Mouse (Mus musculus) CH12.LX (cell line): ENCODE data around the gene Hist2h2aa2. TPM values are rescaled to one million over a fixed set of nuclear protein-coding genes. Genes with fewer than 3 reads are reported as not detected.

Experiments
- DNase-seq: peaks from one replicate; pipeline ENCODE4 v3.0.0-alpha.2; 2013; ENCODE audit errors: extremely low read depth
- H3K27ac ChIP-seq: 2 replicates; pipeline ENCODE4 v1.5.1; 2012; ENCODE audit warnings: low read depth, mild to moderate bottlenecking, control low read depth, moderate library complexity; ENCODE audit not compliant: insufficient read depth
- H3K27me3 ChIP-seq: replicated peaks from 2 replicates; pipeline ENCODE3; 2012; ENCODE audit warnings: inconsistent platforms
- H3K36me3 ChIP-seq, 2 experiments: replicated peaks in 1 of 2; 2 replicates each; pipeline versions ENCODE3 to v1.6.1; 2012; ENCODE audit warnings: inconsistent platforms in 1 of 2, low read length in 1 of 2, mild to moderate bottlenecking in 1 of 2, mixed read lengths in 1 of 2, moderate library complexity in 1 of 2; ENCODE audit not compliant: control insufficient read depth in 1 of 2, insufficient read depth in 1 of 2
- H3K4me1 ChIP-seq, 2 experiments: 2 replicates each; pipeline ENCODE4 v1.6.1; 2012; ENCODE audit warnings: inconsistent platforms in 1 of 2, moderate library complexity in 1 of 2; ENCODE audit not compliant: insufficient read depth in 2 of 2, control insufficient read depth in 1 of 2
- H3K4me2 ChIP-seq: 2 replicates; pipeline ENCODE4 v1.6.1; 2012; ENCODE audit warnings: low read depth, mild to moderate bottlenecking, control low read depth; ENCODE audit not compliant: poor library complexity, insufficient read depth, severe bottlenecking
- H3K4me3 ChIP-seq, 3 experiments: fragments of 150-350 bp in 1 of 3; sonication (generic) in 1 of 3; replicated peaks in 1 of 3; 2 replicates each; pipeline versions ENCODE3 to v1.5.1; 2011 to 2012; ENCODE audit warnings: low read depth in 2 of 3, low read length in 2 of 3, mild to moderate bottlenecking in 2 of 3, moderate library complexity in 2 of 3, control low read depth in 1 of 3, improper control_type of control experiment in 1 of 3, inconsistent platforms in 1 of 3, mixed read lengths in 1 of 3; ENCODE audit not compliant: poor library complexity in 1 of 3
- H3K79me2 ChIP-seq: replicated peaks from 2 replicates; pipeline ENCODE4 v1.6.1; 2012; ENCODE audit warnings: mild to moderate bottlenecking, moderate library complexity; ENCODE audit not compliant: control insufficient read depth, poor library complexity, insufficient read depth, severe bottlenecking; ENCODE audit errors: extremely low read depth
- H3K9ac ChIP-seq: 2 replicates; pipeline ENCODE4 v1.6.1; 2012; ENCODE audit warnings: low read depth, mild to moderate bottlenecking, control low read depth, moderate library complexity; ENCODE audit not compliant: insufficient read depth
- H3K9me3 ChIP-seq: replicated peaks from 2 replicates; pipeline ENCODE3; 2012; ENCODE audit warnings: low read length, inconsistent platforms, mixed read lengths
- BHLHE40 ChIP-seq: IDR thresholded peaks from 2 replicates; pipeline ENCODE4 v1.6.1; 2011; ENCODE audit warnings: mild to moderate bottlenecking, low read depth, low read length, improper control_type of control experiment
- CHD1 ChIP-seq: IDR thresholded peaks from 2 replicates; pipeline ENCODE4 v1.6.1; 2012; ENCODE audit warnings: low read depth, low read length, improper control_type of control experiment, inconsistent platforms
- CTCF ChIP-seq, 2 experiments: IDR thresholded peaks in 1 of 2; conservative IDR thresholded peaks in 1 of 2; 2 replicates each; pipeline ENCODE4 v1.5.1; 2011 to 2012; ENCODE audit warnings: low read depth in 2 of 2, low read length in 2 of 2, improper control_type of control experiment in 1 of 2, inconsistent platforms in 1 of 2, mild to moderate bottlenecking in 1 of 2, moderate library complexity in 1 of 2
- E2F4 ChIP-seq: IDR thresholded peaks from 2 replicates; pipeline ENCODE4 v1.6.1; 2011; ENCODE audit warnings: low read depth, low read length, improper control_type of control experiment; ENCODE audit not compliant: insufficient replicate concordance
- ELF1 ChIP-seq: IDR thresholded peaks from 2 replicates; pipeline ENCODE4 v1.6.1; 2014; ENCODE audit warnings: low read depth, mild to moderate bottlenecking, inconsistent platforms, low read length, improper control_type of control experiment
- EP300 ChIP-seq: IDR thresholded peaks from 2 replicates; pipeline ENCODE4 v1.6.1; 2011; ENCODE audit warnings: low read length, improper control_type of control experiment
- ETS1 ChIP-seq: conservative IDR thresholded peaks from 2 replicates; pipeline ENCODE4 v1.6.1; 2012; ENCODE audit warnings: low read depth, mild to moderate bottlenecking, inconsistent platforms, low read length, improper control_type of control experiment, moderate library complexity
- GABPA ChIP-seq: IDR thresholded peaks from 2 replicates; pipeline ENCODE4 v1.6.1; 2012; ENCODE audit warnings: low read depth, low read length, improper control_type of control experiment, inconsistent platforms; ENCODE audit not compliant: insufficient replicate concordance
- HCFC1 ChIP-seq: IDR thresholded peaks from 2 replicates; pipeline ENCODE4 v1.6.1; 2012; ENCODE audit warnings: low read depth, mild to moderate bottlenecking, inconsistent platforms, low read length, improper control_type of control experiment
- KAT2A ChIP-seq: IDR thresholded peaks from 2 replicates; pipeline ENCODE4 v1.6.1; 2012; ENCODE audit warnings: low read length, improper control_type of control experiment, inconsistent platforms; ENCODE audit not compliant: insufficient replicate concordance
- MAFK ChIP-seq: IDR thresholded peaks from 2 replicates; pipeline ENCODE4 v1.6.1; 2011; ENCODE audit warnings: low read length, improper control_type of control experiment; ENCODE audit not compliant: insufficient replicate concordance
- MAX ChIP-seq: IDR thresholded peaks from 2 replicates; pipeline ENCODE4 v1.6.1; 2011; ENCODE audit warnings: low read length, improper control_type of control experiment
- MAZ ChIP-seq: IDR thresholded peaks from 2 replicates; pipeline ENCODE4 v1.6.1; 2012; ENCODE audit warnings: low read depth, mild to moderate bottlenecking, inconsistent platforms, low read length, improper control_type of control experiment, moderate library complexity
- MEF2A ChIP-seq: IDR thresholded peaks from 2 replicates; pipeline ENCODE4 v1.6.1; 2014; ENCODE audit warnings: low read depth, mild to moderate bottlenecking, inconsistent platforms, low read length, improper control_type of control experiment, borderline replicate concordance
- NELFE ChIP-seq: IDR thresholded peaks from 2 replicates; pipeline ENCODE4 v1.6.1; 2011; ENCODE audit warnings: low read depth, low read length, improper control_type of control experiment
- NRF1 ChIP-seq: IDR thresholded peaks from 2 replicates; pipeline ENCODE4 v1.6.1; 2014; ENCODE audit warnings: low read depth, mild to moderate bottlenecking, inconsistent platforms, low read length, improper control_type of control experiment, moderate library complexity
- PAX5 ChIP-seq: IDR thresholded peaks from 2 replicates; pipeline ENCODE4 v1.6.1; 2012; ENCODE audit warnings: low read length, inconsistent platforms, mixed read lengths
- POLR2AphosphoS2 ChIP-seq: IDR thresholded peaks from 2 replicates; pipeline ENCODE4 v1.6.1; 2011; ENCODE audit warnings: low read depth, low read length, improper control_type of control experiment
- RAD21 ChIP-seq: IDR thresholded peaks from 2 replicates; pipeline ENCODE4 v1.6.1; 2011; ENCODE audit warnings: low read depth, mild to moderate bottlenecking, low read length, improper control_type of control experiment, moderate library complexity
- RCOR1 ChIP-seq: conservative IDR thresholded peaks from 2 replicates; pipeline ENCODE4 v1.6.1; 2012; ENCODE audit warnings: low read depth, mild to moderate bottlenecking, inconsistent platforms, low read length, improper control_type of control experiment
- SMC3 ChIP-seq: IDR thresholded peaks from 2 replicates; pipeline ENCODE4 v1.6.1; 2011; ENCODE audit warnings: low read depth, low read length, improper control_type of control experiment
- TBP ChIP-seq: conservative IDR thresholded peaks from 2 replicates; pipeline ENCODE4 v1.6.1; 2011; ENCODE audit warnings: low read depth, low read length, improper control_type of control experiment
- UBTF ChIP-seq: IDR thresholded peaks from 2 replicates; pipeline ENCODE4 v1.6.1; 2012; ENCODE audit warnings: low read depth, mild to moderate bottlenecking, inconsistent platforms, low read length, improper control_type of control experiment, moderate library complexity
- USF1 ChIP-seq: IDR thresholded peaks from 2 replicates; pipeline ENCODE4 v1.6.1; 2014; ENCODE audit warnings: low read depth, mild to moderate bottlenecking, inconsistent platforms, low read length, improper control_type of control experiment
- USF2 ChIP-seq: conservative IDR thresholded peaks from 2 replicates; pipeline ENCODE4 v1.6.1; 2011; ENCODE audit warnings: low read depth, low read length, improper control_type of control experiment
- ZC3H11A ChIP-seq: IDR thresholded peaks from 2 replicates; pipeline ENCODE4 v1.6.1; 2012; ENCODE audit warnings: low read depth, mild to moderate bottlenecking, inconsistent platforms, low read length, improper control_type of control experiment
- ZKSCAN1 ChIP-seq: IDR thresholded peaks from 2 replicates; pipeline ENCODE4 v1.6.1; 2012; ENCODE audit warnings: low read depth, inconsistent platforms, low read length, improper control_type of control experiment, borderline replicate concordance
- ZMIZ1 ChIP-seq: IDR thresholded peaks from 2 replicates; pipeline ENCODE4 v1.6.1; 2012; ENCODE audit warnings: low read depth, mild to moderate bottlenecking, inconsistent platforms, low read length, improper control_type of control experiment
- ZNF384 ChIP-seq: IDR thresholded peaks from 2 replicates; pipeline ENCODE4 v1.6.1; 2012; ENCODE audit warnings: low read depth, low read length, improper control_type of control experiment, inconsistent platforms
- dilution Hi-C: fragments of 300-500 bp; cut with MboI; formaldehyde crosslinking; loops from 2 replicates; pipeline ENCODE4 v1.14.3; 2020; ENCODE audit warnings: low sequenced_read_pairs; ENCODE audit not compliant: extremely low pct_unique_long_range_greater_than_20kb, extremely low pct_ligation_motif_present
- in situ Hi-C: fragments of 300-500 bp; cut with MboI; formaldehyde crosslinking; loops from 3 replicates; pipeline ENCODE4 v1.14.3; 2019; ENCODE audit warnings: low sequenced_read_pairs, low pct_ligation_motif_present, low pct_unique_long_range_greater_than_20kb, mixed read lengths
- polyA plus RNA-seq: library from polyadenylated mRNA; unstranded; fragments of >175 nt; gene quantifications from 2 replicates; pipeline ENCODE4 v1.2.1, GENCODE M21; 2012; ENCODE audit warnings: low read depth; ENCODE audit not compliant: insufficient read length
- total RNA-seq, 2 experiments: library from RNA; depleted of rRNA; stranded (reverse); fragments of 300-350 nt in 1 of 2; fragments of >200 nt in 1 of 2; gene quantifications; 2 replicates each; pipeline ENCODE4 v1.2.3; 2012 to 2014

Gene Hist2h2aa2
- total and polyA plus RNA-seq, 3 experiments = 2.7 to 5,136 TPM; not detected in 1

DNA sequence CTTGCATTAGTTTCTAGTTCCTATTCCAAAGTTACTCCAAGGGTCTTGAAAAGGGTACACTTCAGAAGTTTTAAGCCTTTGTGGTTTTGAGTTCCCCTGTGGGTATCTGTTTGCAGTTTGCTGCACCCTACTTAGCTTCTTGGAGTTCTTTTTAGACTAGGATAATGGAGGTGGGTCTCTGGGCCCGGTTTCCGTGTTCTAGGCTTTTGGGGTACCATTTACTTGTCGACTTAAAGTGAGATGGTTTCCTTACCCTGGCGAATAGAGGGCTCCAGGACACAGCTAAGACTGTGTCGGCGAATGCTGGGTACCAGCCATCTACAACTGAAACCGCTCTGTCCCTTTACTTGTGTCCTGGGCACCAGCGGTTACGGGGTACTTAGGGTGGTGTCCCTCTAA lies 18.4 kb downstream of the Hist2h2aa2 start:
- peaks cover 11 to 52% of the 10 kb centered on the region in 2 experiments for H3K4me1 ChIP-seq
- peak overlapping the region; percentile 92 for H3K27ac ChIP-seq
- peak overlapping the region; percentile 54 to 75 (median 62) for H3K4me3 ChIP-seq
- peak overlapping the region; percentile 71 for H3K9ac ChIP-seq
- DNase-seq = no peak
- in situ Hi-C loops = loop anchor here (10.0 kb wide), 2 partner anchors 257 to 567 kb away; partner anchors contain the start of gene Mcl1
- H3K79me2 ChIP-seq = peaks cover 16% of the 10 kb centered on the region
- no peaks in the 10 kb centered on the region for H3K36me3 ChIP-seq
- no peaks in the 10 kb centered on the region for H3K9me3 ChIP-seq
- dilution Hi-C loops = no loop called here
- H3K27me3 ChIP-seq = no peaks in the 10 kb centered on the region
- H3K4me2 ChIP-seq = peak overlapping the region; percentile 76
- TF ChIP-seq USF1 (no peak), TBP (no peak), CHD1 (peak; percentile 59; the same call in 1 of the 2 replicates)

DNA sequence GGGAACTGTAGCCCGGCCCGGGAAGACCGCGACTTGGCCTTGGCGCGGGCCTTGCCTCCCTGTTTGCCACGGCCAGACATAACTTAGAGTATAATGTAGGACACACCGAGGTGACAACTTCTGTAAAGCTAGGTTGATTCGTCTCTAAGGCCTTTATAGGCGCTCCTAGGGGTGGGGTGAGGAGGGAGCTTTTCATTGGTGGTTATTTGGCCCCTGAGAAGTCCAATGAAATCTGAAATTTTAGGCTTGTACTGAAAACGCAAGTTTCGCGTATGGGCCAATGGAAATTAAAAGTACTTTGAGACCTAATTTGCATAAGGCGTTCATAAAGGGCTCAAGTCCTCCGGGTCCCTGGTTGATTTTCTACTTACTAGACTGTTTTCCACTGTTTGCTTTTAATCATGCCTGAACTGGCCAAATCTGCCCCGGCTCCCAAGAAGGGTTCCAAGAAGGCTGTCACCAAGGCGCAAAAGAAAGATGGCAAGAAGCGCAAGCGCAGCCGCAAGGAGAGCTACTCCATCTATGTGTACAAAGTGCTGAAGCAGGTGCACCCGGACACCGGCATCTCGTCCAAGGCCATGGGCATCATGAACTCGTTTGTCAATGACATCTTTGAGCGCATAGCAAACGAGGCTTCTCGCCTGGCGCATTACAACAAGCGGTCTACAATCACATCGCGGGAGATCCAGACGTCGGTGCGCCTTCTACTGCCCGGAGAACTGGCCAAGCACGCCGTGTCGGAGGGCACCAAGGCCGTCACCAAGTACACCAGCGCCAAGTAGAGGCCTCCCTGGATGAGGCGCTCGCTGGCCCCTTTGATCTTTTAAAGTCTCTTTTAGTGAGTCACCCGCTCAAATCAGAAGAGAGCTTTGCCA lies 19.1 kb downstream of the Hist2h2aa2 start, which contains the start of the genes Hist2h2ac and Hist2h2be:
TSS of gene Hist2h2ac (minus strand) at position 116 of the 875 bp plus-strand sequence.
TSS of gene Hist2h2be (plus strand) at position 355 of the 875 bp plus-strand sequence.
- H3K36me3 ChIP-seq = no peaks in the 10 kb centered on the region
- peak within 1 kb of the TSS; percentile 62 to 75 (median 75) for H3K4me3 ChIP-seq
- peak within 1 kb of the TSS; percentile 99 for H3K9ac ChIP-seq
- peak; percentile 97 for DNase-seq
- in situ Hi-C loops (loop anchor here (10.0 kb wide), 2 partner anchors 256 to 566 kb away; partner anchors contain the start of gene Mcl1), dilution Hi-C loops (no loop called here)
- H3K4me2 ChIP-seq = peak within 1 kb of the TSS; percentile 76
- H3K9me3 ChIP-seq = no peaks in the 10 kb centered on the region
- H3K27ac ChIP-seq = peak within 1 kb of the TSS; percentile 99
- H3K79me2 ChIP-seq = peaks cover 16% of the 10 kb centered on the region
- no peaks in the 10 kb centered on the region for H3K27me3 ChIP-seq
- peaks cover 11 to 45% of the 10 kb centered on the region in 2 experiments for H3K4me1 ChIP-seq
- TF ChIP-seq ZC3H11A (no peak), BHLHE40 (no peak), ZKSCAN1 (no peak), MAFK (peak; percentile 68; the same call in 1 of the 2 replicates), PAX5 (no peak), UBTF (peak; percentile 86), GABPA (no peak), CTCF (conservative IDR thresholded peaks at IDR 0.05 in 1 of 2, IDR thresholded peaks at IDR 0.05 in 1 of 2; ENCODE audit: low read depth in 2 of 2, low read length in 2 of 2) (no peak), POLR2AphosphoS2 (peak; percentile 99), SMC3 (0 out of 2 replicates have a peak, but pooled peaks have one; percentile 4), EP300 (0 out of 2 replicates have a peak, but pooled peaks have one; percentile 35), HCFC1 (peak; percentile 65), E2F4 (0 out of 2 replicates have a peak, but pooled peaks have one; percentile 24), ZMIZ1 (peak; percentile 99), ZNF384 (no peak), USF2 (no peak), MAZ (peak; percentile 53; the same call in 1 of the 2 replicates), MAX (peak; percentile 61), RCOR1 (no peak; the same call in 1 of the 2 replicates), RAD21 (no peak), NELFE (peak; percentile 96), NRF1 (peak; percentile 79), CHD1 (peak; percentile 93), MEF2A (peak; percentile 31; the same call in 1 of the 2 replicates), TBP (peak; percentile 99), KAT2A (no peak), ETS1 (no peak), ELF1 (peak; percentile 46; the same call in 1 of the 2 replicates)
